Mouse (Mus musculus) heart, adult 8-10 months (tissue): ENCODE measurements around the gene Krt9. TPM values are rescaled to one million over a fixed set of nuclear protein-coding genes. Genes with fewer than 3 reads are reported as not detected.

Experiments used
- DNase-seq: peaks from one replicate; pipeline ENCODE4 v3.0.0; 2022; ENCODE audit warnings: low spot score
- total RNA-seq, 4 experiments: library from RNA; stranded (reverse); gene quantifications; 2 replicates each; pipeline ENCODE4 v1.2.4; 2022

Krt9 gene
- total RNA-seq, 4 experiments from 2014 or later = not detected

GRCm38 (mm10) chr11:100155497-100156255 lies 37.4 kb downstream of the Krt9 start:
- no peak for DNase-seq

GRCm38 (mm10) chr11:100148615-100149330 lies 44.3 kb downstream of the Krt9 start, which contains the start of gene Krt19:
Gene Krt19 (minus strand): TSS chr11:100148665.
- no peak for DNase-seq

GRCm38 (mm10) chr11:100147566-100148353 lies 45.3 kb downstream of the Krt9 start:
- no peak for DNase-seq

DNA sequence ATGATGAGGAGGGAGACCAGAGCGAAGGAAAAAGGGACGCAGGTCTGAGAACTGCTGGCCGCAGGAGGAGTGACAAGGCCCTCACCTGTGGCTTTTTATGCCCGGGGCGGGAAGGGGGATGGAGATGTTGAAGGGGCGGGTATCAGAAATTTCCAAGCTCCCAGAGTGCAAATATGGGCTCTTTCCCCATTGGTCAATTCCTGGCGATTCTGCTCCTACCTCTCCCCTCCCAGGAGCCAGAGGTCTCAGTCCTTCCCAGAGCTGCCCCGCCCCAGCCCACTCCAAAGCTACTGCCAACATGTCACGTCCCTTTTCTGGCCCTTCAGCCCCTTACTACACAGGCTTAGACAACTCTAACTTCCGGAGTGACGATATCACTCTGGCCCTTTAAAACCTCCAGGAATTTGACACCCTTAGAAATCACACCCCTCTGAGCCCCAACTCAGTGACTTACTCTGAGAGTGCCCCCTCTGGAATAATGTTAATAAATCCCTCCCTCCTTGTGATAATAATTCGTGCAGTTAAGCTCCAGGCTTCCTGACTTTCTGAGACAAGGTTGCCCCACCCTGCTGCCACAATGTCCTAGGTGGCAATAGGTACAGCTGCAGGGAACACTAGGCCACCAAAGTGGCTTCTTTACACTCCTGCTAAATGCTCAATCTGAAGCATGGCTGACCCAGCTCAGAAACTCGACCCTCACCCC lies 47.0 kb downstream of the Krt9 start:
- no peak for DNase-seq

DNA sequence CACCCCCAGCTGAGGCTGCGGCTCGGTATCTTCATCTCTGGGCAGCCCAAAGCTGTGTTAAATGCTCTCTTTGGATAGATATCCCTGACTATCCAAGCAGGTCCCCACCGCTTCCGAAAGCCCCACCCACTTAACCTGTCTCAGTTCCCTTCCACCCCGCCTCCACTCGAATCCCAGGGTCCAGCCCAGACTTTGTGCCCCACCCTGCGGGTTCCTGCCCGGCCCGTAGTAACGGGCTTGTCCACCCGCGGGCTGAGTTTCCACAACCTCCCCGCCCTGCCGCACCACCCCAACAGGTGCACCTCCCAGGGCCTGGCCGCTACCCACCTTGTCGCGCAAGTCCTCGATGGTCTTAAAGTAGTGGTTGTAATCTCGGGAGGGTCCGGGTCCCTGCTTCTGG lies 47.9 kb downstream of the Krt9 start:
- no peak for DNase-seq

DNA sequence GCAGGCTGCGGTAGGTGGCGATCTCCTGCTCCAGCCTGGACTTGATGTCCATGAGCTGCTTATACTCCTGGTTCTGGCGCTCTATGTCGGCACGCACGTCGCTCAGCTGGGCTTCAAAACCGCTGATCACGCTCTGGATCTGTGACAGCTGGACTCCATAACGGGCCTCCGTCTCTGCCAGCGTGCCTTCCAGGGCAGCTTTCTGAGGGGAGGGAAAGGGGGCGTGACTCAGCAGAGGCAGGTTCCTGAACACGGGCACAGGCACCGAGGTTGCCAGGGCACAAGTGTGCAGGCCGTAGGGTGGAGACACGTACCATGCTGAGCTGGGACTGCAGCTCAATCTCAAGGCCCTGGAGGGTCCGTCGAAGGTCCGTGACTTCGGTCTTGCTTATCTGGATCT lies 52.1 kb downstream of the Krt9 start:
- no peak for DNase-seq

- DNase-seq = no peak
Observed at GRCm38 (mm10) chr11:100139391-100139790, 53.7 kb downstream of the Krt9 start.

DNA sequence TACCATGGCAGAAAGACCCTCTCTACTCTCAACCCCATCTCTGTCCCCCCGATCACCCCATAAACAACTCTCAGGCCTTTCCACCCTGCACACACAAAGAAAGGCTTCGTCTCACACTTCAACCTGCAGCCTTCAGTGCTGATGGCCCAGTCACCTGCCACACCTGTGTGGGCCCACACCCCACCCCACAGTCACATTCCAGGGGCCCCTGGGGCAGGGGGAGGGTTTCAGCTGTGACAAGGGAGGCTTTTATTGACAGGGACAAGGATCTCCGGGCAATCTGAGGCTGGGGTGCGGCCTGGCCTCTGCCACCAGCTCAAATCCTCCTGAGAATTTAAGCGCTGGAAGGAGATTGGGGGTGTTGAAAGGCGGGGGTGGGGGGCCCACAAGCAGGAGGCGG lies 54.2 kb downstream of the Krt9 start:
- DNase-seq = no peak

- DNase-seq = no peak
Observed at GRCm38 (mm10) chr11:100137693-100138092, 55.4 kb downstream of the Krt9 start.

Other genes starting within 250 kb of the Krt9 start
- gene Krtap9-5, start 244.8 kb downstream of the Krt9 start, total RNA-seq = not detected
- not detected for gene Krtap29-1, start 214.2 kb downstream of the Krt9 start, total RNA-seq
- gene Krtap16-1, start 206.6 kb downstream of the Krt9 start, total RNA-seq = not detected
- gene Krtap17-1, start 199.3 kb downstream of the Krt9 start, total RNA-seq = not detected
- gene Krt33a, start 177.0 kb downstream of the Krt9 start, total RNA-seq = not detected
- gene Krt33b, start 163.4 kb downstream of the Krt9 start, total RNA-seq = not detected
- gene Krt34, start 151.7 kb downstream of the Krt9 start, total RNA-seq = not detected
- not detected for gene Krt31, start 142.7 kb downstream of the Krt9 start, total RNA-seq
- gene Krt32, start 105.0 kb downstream of the Krt9 start, total RNA-seq = not detected
- gene Krt35, start 97.0 kb downstream of the Krt9 start, total RNA-seq = not detected
- not detected for gene Krt36, start 87.6 kb downstream of the Krt9 start, total RNA-seq
- not detected for gene Krt13, start 71.7 kb downstream of the Krt9 start, total RNA-seq
- gene Krt15, start 57.3 kb downstream of the Krt9 start, total RNA-seq = under 1 TPM in 1 of 4 experiments, not detected in 3; 0.92 TPM
- 1 to 10 TPM; 4.6 to 9.6 (median 6.7) TPM for gene Krt19, start 44.6 kb downstream of the Krt9 start, total RNA-seq
- gene Krt14, start 14.3 kb upstream of the Krt9 start, total RNA-seq = under 1 TPM in 2 of 4 experiments, not detected in 2; 0.25 to 0.63 TPM
- gene Krt16, start 55.7 kb upstream of the Krt9 start, total RNA-seq = not detected
- gene Krt17, start 67.8 kb upstream of the Krt9 start, total RNA-seq = not detected
- gene Krt42, start 76.6 kb upstream of the Krt9 start, total RNA-seq = not detected
- gene Eif1, start 126.6 kb upstream of the Krt9 start, total RNA-seq = 1,000 to 10,000 TPM; 1,527 to 1,967 (median 1,680) TPM
- gene Gast, start 141.2 kb upstream of the Krt9 start, total RNA-seq = not detected
- gene Hap1, start 162.9 kb upstream of the Krt9 start, total RNA-seq = 1 to 10 TPM; 1.0 to 2.5 (median 2.0) TPM
- gene Jup, start 204.5 kb upstream of the Krt9 start, total RNA-seq = 100 to 1,000 TPM; 224 to 279 (median 261) TPM
- 10 to 100 TPM; 13.7 to 19.4 (median 16.4) TPM for gene P3h4, start 221.6 kb upstream of the Krt9 start, total RNA-seq
- gene Fkbp10, start 222.5 kb upstream of the Krt9 start, total RNA-seq = 10 to 100 TPM in 1 of 4 experiments, 1 to 10 TPM in 3; 9.0 to 11.1 (median 9.0) TPM
- gene Nt5c3b, start 248.6 kb upstream of the Krt9 start, total RNA-seq = 10 to 100 TPM; 18.8 to 28.0 (median 25.2) TPM
- gene Klhl10, start 248.7 kb upstream of the Krt9 start, total RNA-seq = under 1 TPM; 0.59 to 0.90 (median 0.77) TPM